Mouse (Mus musculus) neutrophil, adult 5-6 weeks (primary cell): Measurements from ENCODE around the gene Arhgap6. TPM values are rescaled to one million over a fixed set of nuclear protein-coding genes. Genes with fewer than 3 reads are reported as not detected.

ENCODE experiments used
- ATAC-seq: fragments of 151-379, 151-347 bp; 2 replicates; pipeline ENCODE4 v1.8.0; 2017; ENCODE audit warnings: mild to moderate bottlenecking, moderate TSS enrichment; ENCODE audit not compliant: insufficient number of reproducible peaks, poor library complexity, low FRiP score, severe bottlenecking; ENCODE audit errors: extremely low read depth
- total RNA-seq: library from RNA; stranded (forward); fragments of 200-1000 nt; gene quantifications from 2 replicates; pipeline ENCODE4 v1.2.3, GENCODE M21; 2017

Gene Arhgap6
- total RNA-seq, 1 experiment from 2014 or later = 4.5 TPM

GRCm38 (mm10) chrX:169094601-169095000 is 299.7 kb downstream of the Arhgap6 start:
- no peak for ATAC-seq

GRCm38 (mm10) chrX:169095584-169095983 is 300.7 kb downstream of the Arhgap6 start:
- ATAC-seq = no peak

- no peak for ATAC-seq
These were observed 307.8 kb downstream of the Arhgap6 start for GRCm38 (mm10) chrX:169102665-169103064.

- peak; percentile 52; the same call in 1 of the 2 replicates for ATAC-seq
These were observed 311.2 kb downstream of the Arhgap6 start for GRCm38 (mm10) chrX:169106048-169106622.

- no peak for ATAC-seq
These were observed 312.5 kb downstream of the Arhgap6 start for GRCm38 (mm10) chrX:169107372-169107771.

GRCm38 (mm10) chrX:169110031-169110430 is 315.1 kb downstream of the Arhgap6 start:
- ATAC-seq = peak; percentile 96

GRCm38 (mm10) chrX:169112662-169113061 is 317.8 kb downstream of the Arhgap6 start:
- no peak for ATAC-seq

GRCm38 (mm10) chrX:169123115-169123772 is 328.3 kb downstream of the Arhgap6 start:
- peak; percentile 56; the same call in 1 of the 2 replicates for ATAC-seq

- ATAC-seq = peak; percentile 41; the same call in 1 of the 2 replicates
These were observed 328.9 kb downstream of the Arhgap6 start for GRCm38 (mm10) chrX:169123773-169124151.

GRCm38 (mm10) chrX:169139758-169140157 is 344.9 kb downstream of the Arhgap6 start:
- no peak for ATAC-seq

- ATAC-seq = no peak
These were observed 345.6 kb downstream of the Arhgap6 start for GRCm38 (mm10) chrX:169140467-169140866.

GRCm38 (mm10) chrX:169153805-169154204 is 358.9 kb downstream of the Arhgap6 start:
- ATAC-seq = no peak

- no peak for ATAC-seq
These were observed 363.5 kb downstream of the Arhgap6 start for GRCm38 (mm10) chrX:169158385-169158784.

GRCm38 (mm10) chrX:169170981-169171380 is 376.1 kb downstream of the Arhgap6 start:
- no peak for ATAC-seq

GRCm38 (mm10) chrX:169173796-169174195 is 378.9 kb downstream of the Arhgap6 start:
- ATAC-seq = no peak

- no peak for ATAC-seq
These were observed 383.7 kb downstream of the Arhgap6 start for GRCm38 (mm10) chrX:169178634-169179033.

GRCm38 (mm10) chrX:169187100-169187499 is 392.2 kb downstream of the Arhgap6 start, which contains the start of gene Amelx:
Amelx (minus strand) TSS chrX:169187200.
- no peak for ATAC-seq

GRCm38 (mm10) chrX:169210019-169210418 is 415.1 kb downstream of the Arhgap6 start:
- ATAC-seq = no peak

GRCm38 (mm10) chrX:169220064-169220463 is 425.2 kb downstream of the Arhgap6 start:
- no peak for ATAC-seq

GRCm38 (mm10) chrX:169222357-169223062 is 427.6 kb downstream of the Arhgap6 start:
- ATAC-seq = no peak
